Mouse (Mus musculus): Measurements from ENCODE around the gene Gm17387.

The Gm17387 gene

DNA sequence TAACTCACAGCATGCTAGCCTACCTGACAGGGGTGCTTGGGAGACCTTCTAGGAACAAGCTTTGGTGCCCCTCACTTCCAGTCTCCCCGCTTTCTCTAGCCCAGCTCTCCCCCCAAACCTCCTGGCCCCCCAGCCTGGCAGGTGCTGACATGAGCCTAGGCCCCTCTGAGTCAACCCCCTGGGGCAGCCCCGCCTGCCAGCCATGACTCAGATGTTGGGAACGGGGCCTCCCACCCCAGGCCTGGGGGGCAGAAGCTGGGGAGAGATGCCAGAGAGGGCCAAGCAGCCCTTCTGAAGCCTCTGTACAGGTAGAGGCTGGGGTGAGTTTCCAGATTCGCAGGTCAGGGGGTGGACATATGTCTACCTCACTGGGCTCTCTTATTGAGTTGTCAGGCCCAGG lies 49.9 kb downstream of the Gm17387 start:
- DNase-seq: no peak

All from retina, postnatal 1 day (tissue).